Mouse (Mus musculus) ES-Bruce4 (cell line): ENCODE measurements around the gene Uba5.

ENCODE experiments used
- CTCF ChIP-seq: IDR thresholded peaks from one replicate; pipeline ENCODE4 v1.8.1; 2011; ENCODE audit warnings: low read depth, low read length
- POLR2A ChIP-seq: IDR thresholded peaks from one replicate; pipeline ENCODE4 v1.8.1; 2011; ENCODE audit warnings: low read length; ENCODE audit not compliant: insufficient read depth

GRCm38 (mm10) chr9:104100822-104101221 is 37.9 kb upstream of the Uba5 start:
- TF ChIP-seq POLR2A: no peak
- no peak for TF ChIP-seq CTCF
